Comparison of ENCODE assay signal across 20 mouse cellular contexts in the genomic region with DNA sequence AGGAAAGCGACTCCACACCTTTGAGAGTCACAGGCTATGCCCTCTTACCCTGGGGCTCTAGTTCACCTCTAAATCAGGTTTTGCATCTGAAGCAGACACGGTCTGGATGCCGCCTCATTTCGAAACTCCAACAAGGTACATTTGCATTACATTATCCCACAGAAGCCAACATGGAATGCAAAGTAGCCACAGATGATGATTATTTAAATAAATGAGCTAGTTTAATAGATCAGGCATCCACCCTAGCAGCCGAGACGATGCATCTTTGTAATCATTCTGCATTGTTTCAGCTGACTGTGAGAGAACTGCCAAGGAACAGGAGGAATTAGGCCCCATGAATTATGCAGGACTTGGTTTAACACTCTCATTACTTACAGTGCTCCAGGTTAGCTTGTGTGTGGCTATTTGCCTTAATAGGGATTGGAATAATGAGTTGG. TPM values are rescaled to one million over a fixed set of nuclear protein-coding genes. Genes with fewer than 3 reads are reported as not detected.
A peak's percentile ranks its signal among the peaks of the same experiment; 100 is the strongest.
DNase-seq lines count a peak whose midpoint lies in the region; ATAC-seq and TF ChIP-seq lines count a peak whose summit lies in the region.
"Had no signal": no experiment of that assay in that cellular context is flagged by ENCODE, and none has a peak within 500 bp of the region (broad histone marks: within the 10 kb centered on the region; RNA-seq: fewer than 3 reads in every experiment).

No protein-coding gene starts in this region.

- TF ChIP-seq POLR2A in kidney, adult 2 months (IDR thresholded peaks at IDR 0.05; ENCODE audit: low read depth, low read length), result no peak

- H3K27me3 ChIP-seq in kidney, adult 2 months (replicated peaks; ENCODE audit: control insufficient read depth, insufficient read depth, low read length), result no peaks in the 10 kb centered on the region
- no peaks in the 10 kb centered on the region for H3K27me3 ChIP-seq in forebrain, embryonic 13.5 days
- H3K27me3 ChIP-seq in hindbrain, postnatal 0 days (ENCODE audit: insufficient read depth, low read length), result no peaks in the 10 kb centered on the region
- no peaks in the 10 kb centered on the region for H3K27me3 ChIP-seq in midbrain, embryonic 16.5 days (ENCODE audit: control insufficient read depth, insufficient read depth, low read depth, low read length)
- H3K27me3 ChIP-seq in liver, embryonic 11.5 days (replicated peaks; ENCODE audit: control insufficient read depth, insufficient read depth, low read length), result no peaks in the 10 kb centered on the region

- H3K9ac ChIP-seq in forebrain, embryonic 13.5 days, result no peak overlapping the region
- no peak overlapping the region for H3K9ac ChIP-seq in hindbrain, postnatal 0 days (replicated peaks; ENCODE audit: low read length)
- no peak overlapping the region for H3K9ac ChIP-seq in midbrain, embryonic 16.5 days (ENCODE audit: low read depth, low read length)
- H3K9ac ChIP-seq in liver, embryonic 11.5 days (ENCODE audit: low read depth, low read length), result no peak overlapping the region
- H3K9ac ChIP-seq: liver, embryonic 14.5 days had no signal

- peak overlapping the region; percentile 0; the same call in 1 of the 2 replicates for H3K4me2 ChIP-seq in forebrain, embryonic 13.5 days
- no peak overlapping the region for H3K4me2 ChIP-seq in hindbrain, postnatal 0 days (ENCODE audit: low read depth, low read length)
- no peak overlapping the region for H3K4me2 ChIP-seq in midbrain, embryonic 16.5 days (ENCODE audit: low read length)
- no peak overlapping the region for H3K4me2 ChIP-seq in liver, embryonic 11.5 days

- TF ChIP-seq CTCF in kidney, adult 2 months (conservative IDR thresholded peaks at IDR 0.05; ENCODE audit: insufficient read depth, insufficient read length, low read depth, low read length), result no peak
- no peak for TF ChIP-seq CTCF in hindbrain, postnatal 0 days (IDR thresholded peaks at IDR 0.05; ENCODE audit: low read depth)

- no peaks in the 10 kb centered on the region for H3K9me3 ChIP-seq in forebrain, embryonic 13.5 days (replicated peaks)
- no peaks in the 10 kb centered on the region for H3K9me3 ChIP-seq in hindbrain, postnatal 0 days (ENCODE audit: low read length)
- no peaks in the 10 kb centered on the region for H3K9me3 ChIP-seq in midbrain, embryonic 16.5 days (replicated peaks; ENCODE audit: control insufficient read depth, low read length, poor library complexity, severe bottlenecking)
- no peaks in the 10 kb centered on the region for H3K9me3 ChIP-seq in liver, embryonic 11.5 days (ENCODE audit: control insufficient read depth, low read length)
- H3K9me3 ChIP-seq: G1E; limb, embryonic 10.5 days had no signal

- H3K4me3 ChIP-seq in kidney, adult 2 months (ENCODE audit: insufficient read depth, low read depth, low read length), result no peak overlapping the region
- no peak overlapping the region for H3K4me3 ChIP-seq in forebrain, embryonic 13.5 days
- no peak overlapping the region for H3K4me3 ChIP-seq in hindbrain, postnatal 0 days (ENCODE audit: low read length)
- H3K4me3 ChIP-seq in midbrain, embryonic 16.5 days (ENCODE audit: low read depth, low read length), result no peak overlapping the region
- no peak overlapping the region for H3K4me3 ChIP-seq in liver, embryonic 11.5 days (ENCODE audit: low read depth, low read length)
- H3K4me3 ChIP-seq: limb, embryonic 10.5 days had no signal

- intact Hi-C loops in heart, postnatal 10 days (cut with DNase I), result no loop called here

- DNase-seq in kidney, adult 2 months, result peak; percentile 53
- DNase-seq in kidney, postnatal 4 days, result no peak
- peak; percentile 25 for DNase-seq in hindbrain, postnatal 0 days (ENCODE audit: low spot score)
- DNase-seq in heart, adult 8-10 months (ENCODE audit: low spot score), result no peak
- no peak for DNase-seq in liver, embryonic 11.5 days (ENCODE audit: low spot score)
- DNase-seq in heart, postnatal 10 days, result no peak
- DNase-seq: B cell, adult 2 months; cerebellum, adult 11-12 months; layer of hippocampus, postnatal 36 days; lung, postnatal 14 days had no signal

- 65% methylated on average over 6 of the region's 6 CpGs for whole genome bisulfite sequencing in kidney, adult 2 months
- 24% methylated on average over 6 of the region's 6 CpGs for WGBS in forebrain, embryonic 13.5 days
- WGBS in hindbrain, postnatal 0 days, result 49% methylated on average over 6 of the region's 6 CpGs
- WGBS in midbrain, embryonic 16.5 days, result 29% methylated on average over 6 of the region's 6 CpGs
- WGBS in liver, embryonic 11.5 days, result 83% methylated on average over 6 of the region's 6 CpGs

- no peaks in the 10 kb centered on the region for H3K4me1 ChIP-seq in kidney, adult 2 months (ENCODE audit: control insufficient read depth, insufficient read depth, low read length)
- H3K4me1 ChIP-seq in forebrain, embryonic 13.5 days, result peaks cover 15% of the 10 kb centered on the region
- H3K4me1 ChIP-seq in hindbrain, postnatal 0 days (ENCODE audit: insufficient read depth, low read length), result no peaks in the 10 kb centered on the region
- no peaks in the 10 kb centered on the region for H3K4me1 ChIP-seq in midbrain, embryonic 16.5 days (ENCODE audit: control insufficient read depth, insufficient read depth, low read length)
- no peaks in the 10 kb centered on the region for H3K4me1 ChIP-seq in liver, embryonic 11.5 days (replicated peaks; ENCODE audit: control insufficient read depth, insufficient read depth, low read length)
- H3K4me1 ChIP-seq: limb, embryonic 10.5 days had no signal

- H3K36me3 ChIP-seq in kidney, adult 2 months (ENCODE audit: control insufficient read depth, insufficient read depth, low read length), result no peaks in the 10 kb centered on the region
- no peaks in the 10 kb centered on the region for H3K36me3 ChIP-seq in forebrain, embryonic 13.5 days (ENCODE audit: poor library complexity, severe bottlenecking)
- H3K36me3 ChIP-seq in hindbrain, postnatal 0 days (ENCODE audit: insufficient read depth, low read length), result no peaks in the 10 kb centered on the region
- H3K36me3 ChIP-seq in midbrain, embryonic 16.5 days (ENCODE audit: control insufficient read depth, insufficient read depth, low read length), result no peaks in the 10 kb centered on the region
- no peaks in the 10 kb centered on the region for H3K36me3 ChIP-seq in liver, embryonic 11.5 days (ENCODE audit: control insufficient read depth, insufficient read depth, low read length)
- H3K36me3 ChIP-seq: G1E; limb, embryonic 10.5 days had no signal

- ATAC-seq in forebrain, embryonic 13.5 days, result peak; percentile 95
- ATAC-seq in hindbrain, postnatal 0 days, result no peak
- peak; percentile 93 for ATAC-seq in midbrain, embryonic 16.5 days
- ATAC-seq in liver, embryonic 11.5 days (replicated peaks; ENCODE audit: low FRiP score), result no peak
- ATAC-seq: intestine, postnatal 0 days had no signal

- H3K27ac ChIP-seq in kidney, adult 2 months (ENCODE audit: insufficient read depth, low read depth, low read length), result no peak overlapping the region
- H3K27ac ChIP-seq in forebrain, embryonic 13.5 days, result peak overlapping the region; percentile 55
- H3K27ac ChIP-seq in hindbrain, postnatal 0 days, result no peak overlapping the region
- no peak overlapping the region for H3K27ac ChIP-seq in midbrain, embryonic 16.5 days (ENCODE audit: low read length)
- H3K27ac ChIP-seq in liver, embryonic 11.5 days (ENCODE audit: low read depth, low read length), result no peak overlapping the region
- H3K27ac ChIP-seq: limb, embryonic 10.5 days; liver, embryonic 14.5 days had no signal

RNA-seq across cellular contexts. Expression of gene Wdr20rt, which starts 8.9 kb away (rescaled TPM):
- not detected in 2 replicates for polyA plus RNA-seq in kidney, adult 2 months (2012; rRNA removed)
- not detected in 2 replicates for polyA plus RNA-seq in forebrain, embryonic 13.5 days (2015; fragmentation: Nextera tagmentation; extraction: Ambion mirVana)
- not detected in 2 replicates for total RNA-seq in hindbrain, postnatal 0 days (2014; rRNA removed)
- polyA plus RNA-seq in hindbrain, postnatal 0 days (2015; fragmentation: Nextera tagmentation; extraction: Ambion mirVana), result not detected in 2 replicates
- not detected in 2 replicates for polyA plus RNA-seq in midbrain, embryonic 16.5 days (2015; fragmentation: Nextera tagmentation; extraction: Ambion mirVana)
- under 1 TPM in 1 of 4 experiments, not detected in 3; 0.16 TPM for total RNA-seq in heart, adult 8-10 months (2022)
- polyA plus RNA-seq in liver, embryonic 11.5 days (2014; fragmentation: Nextera tagmentation; extraction: Ambion mirVana), result not detected in 2 replicates
- total RNA-seq in heart, postnatal 10 days (2021), result not detected
- total RNA-seq: common myeloid progenitor, adult 5-6 weeks had no signal
- polyA plus RNA-seq: embryonic facial prominence, embryonic 14.5 days; frontal cortex, adult 2 months; G1E; heart, postnatal 0 days; intestine, postnatal 0 days; limb, embryonic 10.5 days; liver, embryonic 14.5 days had no signal

RNA-seq across cellular contexts. Expression of gene Mis18bp1, which starts 44.0 kb away (rescaled TPM):
- polyA plus RNA-seq in kidney, adult 2 months (2012; rRNA removed), result 0.03 TPM in 1 of 2 replicates, not detected in the other
- polyA plus RNA-seq in forebrain, embryonic 13.5 days (2015; fragmentation: Nextera tagmentation; extraction: Ambion mirVana), result 68.0 and 68.5 TPM in 2 replicates
- 3.6 and 5.0 TPM in 2 replicates for total RNA-seq in hindbrain, postnatal 0 days (2014; rRNA removed)
- 12.9 and 14.2 TPM in 2 replicates for polyA plus RNA-seq in hindbrain, postnatal 0 days (2015; fragmentation: Nextera tagmentation; extraction: Ambion mirVana)
- 5.5 and 8.8 TPM in 2 replicates for polyA plus RNA-seq in midbrain, embryonic 16.5 days (2015; fragmentation: Nextera tagmentation; extraction: Ambion mirVana)
- under 1 TPM; 0.06 to 0.60 (median 0.21) TPM for total RNA-seq in heart, adult 8-10 months (2022)
- polyA plus RNA-seq in liver, embryonic 11.5 days (2014; fragmentation: Nextera tagmentation; extraction: Ambion mirVana), result 50.5 and 57.7 TPM in 2 replicates
- total RNA-seq in heart, postnatal 10 days (2021), result 1 to 10 TPM; 3.9 to 4.4 TPM

Comparison
In these comparisons a context has a peak if more than half of its experiments do, and no peak if none do; other contexts are left out.
1. DNase-seq: peak in kidney, adult 2 months (single experiment) and hindbrain, postnatal 0 days (single experiment); none in kidney, postnatal 4 days (0 of 2), heart, adult 8-10 months (single experiment), liver, embryonic 11.5 days (single experiment) and heart, postnatal 10 days (0 of 2).
2. ATAC-seq: peak in forebrain, embryonic 13.5 days (single experiment) and midbrain, embryonic 16.5 days (single experiment); none in hindbrain, postnatal 0 days (single experiment) and liver, embryonic 11.5 days (single experiment).